Mouse (Mus musculus): ENCODE measurements around the gene Elmod3. TPM values are rescaled to one million over a fixed set of nuclear protein-coding genes. Genes with fewer than 3 reads are reported as not detected.
A peak's percentile ranks its signal among the peaks of the same experiment; 100 is the strongest.

Gene Elmod3
- polyA plus RNA-seq, 1 experiment from 2014 or later = 17.6 TPM

- Histone ChIP-seq H3K4me1 (peaks cover 2% of the 10 kb centered on the region; the same call in 1 of the 2 replicates), H3K4me3 (no peak overlapping the region), H3K27me3 (no peaks in the 10 kb centered on the region), H3K4me2 (replicated peaks) (no peak overlapping the region), H3K9me3 (replicated peaks) (no peaks in the 10 kb centered on the region), H3K27ac (no peak overlapping the region), H3K36me3 (no peaks in the 10 kb centered on the region), H3K9ac (no peak overlapping the region)
- no peak for ATAC-seq (ENCODE audit: low FRiP score)
- WGBS = 76% methylated on average over 8 of the region's 8 CpGs
Observed at GRCm38 (mm10) chr6:72560801-72561200, 37.4 kb downstream of the Elmod3 start.

- ATAC-seq (ENCODE audit: low FRiP score) = peak; percentile 71
Observed at GRCm38 (mm10) chr6:72553079-72553412, 45.2 kb downstream of the Elmod3 start.

GRCm38 (mm10) chr6:72552171-72553078 is 45.8 kb downstream of the Elmod3 start:
- Histone ChIP-seq H3K4me1 (peaks cover 15% of the 10 kb centered on the region), H3K4me2 (replicated peaks) (peak overlapping the region; percentile 71), H3K9ac (peak overlapping the region; percentile 54), H3K4me3 (peak overlapping the region; percentile 39), H3K27ac (peak overlapping the region; percentile 77), H3K27me3 (no peaks in the 10 kb centered on the region), H3K36me3 (no peaks in the 10 kb centered on the region), H3K9me3 (replicated peaks) (no peaks in the 10 kb centered on the region)
- peak; percentile 88 for ATAC-seq (ENCODE audit: low FRiP score)
- 18% methylated on average over 27 of the region's 27 CpGs for WGBS

More at GRCm38 (mm10) chr6:72553079-72553412, 45.2 kb downstream of the Elmod3 start:
- H3K4me3 ChIP-seq = peak overlapping the region; percentile 39
- H3K9me3 ChIP-seq (replicated peaks) = no peaks in the 10 kb centered on the region
- peak overlapping the region; percentile 77 for H3K27ac ChIP-seq
- peak overlapping the region; percentile 71 for H3K4me2 ChIP-seq (replicated peaks)
- H3K36me3 ChIP-seq = no peaks in the 10 kb centered on the region
- WGBS = 16% methylated on average over 8 of the region's 8 CpGs
- H3K9ac ChIP-seq = peak overlapping the region; percentile 54
- H3K4me1 ChIP-seq = peaks cover 15% of the 10 kb centered on the region
- H3K27me3 ChIP-seq = no peaks in the 10 kb centered on the region

- H3K4me3 ChIP-seq = no peak overlapping the region
- H3K4me2 ChIP-seq (replicated peaks) = no peak overlapping the region
- no peaks in the 10 kb centered on the region for H3K9me3 ChIP-seq (replicated peaks)
- H3K4me1 ChIP-seq = peaks cover 15% of the 10 kb centered on the region
- no peak overlapping the region for H3K27ac ChIP-seq
- WGBS = 82% methylated on average over 10 of the region's 10 CpGs
- H3K36me3 ChIP-seq = no peaks in the 10 kb centered on the region
- no peak overlapping the region for H3K9ac ChIP-seq
- no peaks in the 10 kb centered on the region for H3K27me3 ChIP-seq
- ATAC-seq (ENCODE audit: low FRiP score) = no peak
Observed at GRCm38 (mm10) chr6:72550503-72551100, 47.6 kb downstream of the Elmod3 start.

GRCm38 (mm10) chr6:72550025-72550424 is 48.2 kb downstream of the Elmod3 start:
- no peak overlapping the region for H3K9ac ChIP-seq
- no peaks in the 10 kb centered on the region for H3K9me3 ChIP-seq (replicated peaks)
- H3K27ac ChIP-seq = no peak overlapping the region
- H3K27me3 ChIP-seq = no peaks in the 10 kb centered on the region
- H3K36me3 ChIP-seq = no peaks in the 10 kb centered on the region
- 65% methylated on average over 6 of the region's 6 CpGs for WGBS
- no peak overlapping the region for H3K4me3 ChIP-seq
- H3K4me2 ChIP-seq (replicated peaks) = no peak overlapping the region
- no peak for ATAC-seq (ENCODE audit: low FRiP score)
- peaks cover 18% of the 10 kb centered on the region for H3K4me1 ChIP-seq

GRCm38 (mm10) chr6:72549041-72549580 is 49.1 kb downstream of the Elmod3 start:
- H3K9me3 ChIP-seq (replicated peaks) = no peaks in the 10 kb centered on the region

GRCm38 (mm10) chr6:72547862-72548261 is 50.4 kb downstream of the Elmod3 start:
- Histone ChIP-seq H3K4me1 (peaks cover 11% of the 10 kb centered on the region), H3K9ac (no peak overlapping the region), H3K9me3 (replicated peaks) (no peaks in the 10 kb centered on the region), H3K27me3 (0 out of 2 replicates have a peak, but pooled peaks cover 2% of the 10 kb centered on the region), H3K4me2 (replicated peaks) (no peak overlapping the region), H3K36me3 (no peaks in the 10 kb centered on the region), H3K27ac (no peak overlapping the region), H3K4me3 (no peak overlapping the region)
- 96% methylated on average over 3 of the region's 3 CpGs for WGBS
- ATAC-seq (ENCODE audit: low FRiP score) = no peak

More at GRCm38 (mm10) chr6:72549041-72549580, 49.1 kb downstream of the Elmod3 start:
- no peak for ATAC-seq (ENCODE audit: low FRiP score)
- no peak overlapping the region for H3K4me3 ChIP-seq
- H3K4me1 ChIP-seq = peaks cover 18% of the 10 kb centered on the region
- H3K36me3 ChIP-seq = no peaks in the 10 kb centered on the region
- no peak overlapping the region for H3K27ac ChIP-seq
- H3K9ac ChIP-seq = no peak overlapping the region
- 69% methylated on average over 9 of the region's 9 CpGs for WGBS
- 0 out of 2 replicates have a peak, but pooled peaks cover 2% of the 10 kb centered on the region for H3K27me3 ChIP-seq
- no peak overlapping the region for H3K4me2 ChIP-seq (replicated peaks)

GRCm38 (mm10) chr6:72547121-72547520 is 51.1 kb downstream of the Elmod3 start:
- Histone ChIP-seq H3K27ac (no peak overlapping the region), H3K9ac (no peak overlapping the region), H3K36me3 (no peaks in the 10 kb centered on the region), H3K4me3 (no peak overlapping the region), H3K4me1 (peaks cover 5% of the 10 kb centered on the region), H3K27me3 (0 out of 2 replicates have a peak, but pooled peaks cover 2% of the 10 kb centered on the region), H3K9me3 (replicated peaks) (no peaks in the 10 kb centered on the region), H3K4me2 (replicated peaks) (no peak overlapping the region)
- ATAC-seq (ENCODE audit: low FRiP score) = no peak
- 96% methylated on average over 2 of the region's 2 CpGs for WGBS

GRCm38 (mm10) chr6:72545377-72545776 is 52.8 kb downstream of the Elmod3 start:
- Histone ChIP-seq H3K9ac (no peak overlapping the region), H3K27me3 (0 out of 2 replicates have a peak, but pooled peaks cover 2% of the 10 kb centered on the region)

GRCm38 (mm10) chr6:72544283-72544987 is 53.8 kb downstream of the Elmod3 start, which contains the start of gene Capg:
Capg (plus strand) TSS chr6:72544391.
- Histone ChIP-seq H3K36me3 (no peaks in the 10 kb centered on the region), H3K4me1 (0 out of 2 replicates have a peak, but pooled peaks cover 3% of the 10 kb centered on the region), H3K9ac (no peak within 1 kb of the TSS), H3K27me3 (0 out of 2 replicates have a peak, but pooled peaks cover 2% of the 10 kb centered on the region), H3K4me2 (replicated peaks) (peak within 1 kb of the TSS; percentile 22), H3K9me3 (replicated peaks) (no peaks in the 10 kb centered on the region), H3K27ac (0 out of 2 replicates have a peak within 1 kb of the TSS, but pooled peaks have one; percentile 31), H3K4me3 (0 out of 2 replicates have a peak within 1 kb of the TSS, but pooled peaks have one; percentile 12)
- 13% methylated on average over 23 of the region's 23 CpGs for WGBS
- ATAC-seq (ENCODE audit: low FRiP score) = no peak

More at GRCm38 (mm10) chr6:72545377-72545776, 52.8 kb downstream of the Elmod3 start:
- Histone ChIP-seq H3K4me3 (no peak overlapping the region), H3K4me1 (0 out of 2 replicates have a peak, but pooled peaks cover 3% of the 10 kb centered on the region), H3K4me2 (replicated peaks) (no peak overlapping the region), H3K36me3 (no peaks in the 10 kb centered on the region), H3K9me3 (replicated peaks) (no peaks in the 10 kb centered on the region), H3K27ac (no peak overlapping the region)
- no peak for ATAC-seq (ENCODE audit: low FRiP score)
- WGBS = 51% methylated on average over 7 of the region's 7 CpGs

GRCm38 (mm10) chr6:72543265-72543850 is 54.9 kb downstream of the Elmod3 start:
- 0 out of 2 replicates have a peak, but pooled peaks cover 2% of the 10 kb centered on the region for H3K27me3 ChIP-seq
- H3K4me2 ChIP-seq (replicated peaks) = no peak overlapping the region
- H3K4me1 ChIP-seq = peaks cover 8% of the 10 kb centered on the region
- 74% methylated on average over 12 of the region's 12 CpGs for WGBS
- H3K9ac ChIP-seq = no peak overlapping the region
- H3K9me3 ChIP-seq (replicated peaks) = no peaks in the 10 kb centered on the region
- ATAC-seq (ENCODE audit: low FRiP score) = no peak
- no peaks in the 10 kb centered on the region for H3K36me3 ChIP-seq
- H3K4me3 ChIP-seq = no peak overlapping the region
- H3K27ac ChIP-seq = 0 out of 2 replicates have a peak overlapping the region, but pooled peaks have one; percentile 31
